Mouse (Mus musculus) cerebral cortex, adult 2 months (tissue): ENCODE data around the gene Hc.

ENCODE experiments used
- WGBS: fragments of 180-500 bp; shearing (Covaris S2); methylation state at CpG from one replicate; pipeline ENCODE4 v1.1.7; 2018; 5-methylcytosine and 5-hydroxymethylcytosine counted together

Hc gene

DNA sequence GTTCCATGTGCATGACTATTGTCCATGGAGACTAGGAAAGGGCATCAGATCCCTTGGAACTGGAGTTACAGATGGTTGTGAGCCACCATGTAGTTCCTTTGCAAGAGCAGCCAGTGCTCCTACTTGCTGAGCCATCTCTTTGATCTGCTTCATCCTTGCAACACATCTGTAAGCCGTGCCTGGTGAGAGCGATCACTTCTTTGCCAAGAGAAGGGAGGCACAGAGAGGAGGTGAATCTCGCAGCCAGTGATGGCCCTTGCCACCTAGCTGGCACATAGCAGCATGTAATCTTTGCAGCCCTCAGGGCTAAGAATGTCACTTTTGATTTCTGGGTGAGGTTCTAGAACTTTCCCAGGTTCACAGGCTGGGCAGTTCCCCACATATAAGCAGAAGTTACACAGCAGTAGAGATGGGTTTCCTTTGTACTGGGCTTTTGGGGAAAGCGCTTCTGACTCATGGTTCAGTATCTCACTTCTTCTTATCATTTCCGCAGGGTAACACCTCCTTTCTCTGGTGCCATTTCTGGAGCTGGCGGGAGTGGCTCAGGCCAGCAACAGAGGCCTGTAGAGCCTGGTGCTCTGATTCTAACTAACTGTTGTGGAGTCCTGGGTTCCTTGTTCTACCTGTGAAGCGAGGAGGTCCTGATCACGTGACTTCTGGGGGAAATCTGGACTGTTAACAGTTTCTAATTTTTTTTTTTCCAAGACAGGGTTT lies 84.1 kb downstream of the Hc start:
- 73% methylated on average over 8 of the region's 8 CpGs for WGBS

DNA sequence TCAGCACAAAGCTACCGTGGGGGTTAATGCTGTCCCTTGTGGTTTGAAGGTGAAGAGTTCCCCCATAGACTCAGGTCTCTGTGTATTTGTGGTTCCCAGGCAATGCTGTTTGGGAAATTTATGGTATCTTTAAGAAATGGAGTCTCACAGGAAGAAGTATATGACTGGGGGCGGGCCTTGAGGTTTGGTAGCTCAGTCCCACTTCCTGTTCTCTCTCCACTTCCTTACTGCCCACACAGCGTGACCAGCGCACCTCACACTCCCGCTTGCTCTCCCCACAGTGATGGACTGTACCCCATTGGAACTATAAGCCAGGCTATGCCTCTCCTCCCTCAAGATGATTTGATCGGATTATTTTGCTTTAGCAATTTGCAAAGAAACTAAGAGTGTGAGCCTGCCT lies 84.8 kb downstream of the Hc start:
- WGBS, result 90% methylated on average over 6 of the region's 6 CpGs

- WGBS, result 85% methylated on average over 8 of the region's 8 CpGs
Observed at GRCm38 (mm10) chr2:34973087-34973486, 88.2 kb downstream of the Hc start.

DNA sequence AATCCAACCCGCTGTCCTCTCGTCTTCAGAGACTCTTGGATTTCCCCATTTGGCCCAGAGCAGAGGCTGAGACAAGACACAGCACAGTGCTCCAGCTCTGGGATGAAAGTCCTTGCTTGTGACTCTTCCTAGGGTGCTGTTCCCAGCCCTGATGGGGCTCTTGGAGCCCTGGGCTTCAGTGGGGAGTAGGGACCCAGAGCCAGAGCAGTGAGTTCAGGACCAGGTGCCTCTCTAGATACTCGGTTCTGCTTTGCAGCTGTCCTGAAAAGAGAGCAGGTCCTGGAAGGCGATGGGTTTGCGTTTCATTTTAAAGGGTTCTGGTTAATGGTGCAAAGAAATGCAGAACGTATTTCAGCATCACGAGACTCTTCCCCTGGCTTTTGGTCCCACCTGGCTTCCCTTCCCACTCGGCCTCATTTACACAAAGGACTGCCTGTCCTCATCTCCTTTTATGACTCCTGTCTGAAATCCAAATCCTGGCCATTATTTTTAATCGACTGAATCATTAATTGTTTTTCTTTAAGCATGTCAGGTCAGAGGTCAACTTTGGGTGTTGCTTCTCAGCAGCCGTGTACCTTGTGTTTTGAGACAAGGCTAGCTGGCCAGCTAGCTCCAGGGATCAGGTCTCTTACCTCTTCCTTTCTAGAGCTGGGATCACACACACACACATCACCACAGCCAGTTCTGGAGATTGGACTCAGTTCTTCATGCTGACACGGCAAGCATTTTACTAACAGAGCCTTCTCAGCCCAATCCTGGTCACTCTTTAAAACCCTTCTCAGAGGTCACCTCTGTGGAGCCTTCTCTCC lies 90.0 kb downstream of the Hc start:
- 85% methylated on average over 11 of the region's 11 CpGs for WGBS

DNA sequence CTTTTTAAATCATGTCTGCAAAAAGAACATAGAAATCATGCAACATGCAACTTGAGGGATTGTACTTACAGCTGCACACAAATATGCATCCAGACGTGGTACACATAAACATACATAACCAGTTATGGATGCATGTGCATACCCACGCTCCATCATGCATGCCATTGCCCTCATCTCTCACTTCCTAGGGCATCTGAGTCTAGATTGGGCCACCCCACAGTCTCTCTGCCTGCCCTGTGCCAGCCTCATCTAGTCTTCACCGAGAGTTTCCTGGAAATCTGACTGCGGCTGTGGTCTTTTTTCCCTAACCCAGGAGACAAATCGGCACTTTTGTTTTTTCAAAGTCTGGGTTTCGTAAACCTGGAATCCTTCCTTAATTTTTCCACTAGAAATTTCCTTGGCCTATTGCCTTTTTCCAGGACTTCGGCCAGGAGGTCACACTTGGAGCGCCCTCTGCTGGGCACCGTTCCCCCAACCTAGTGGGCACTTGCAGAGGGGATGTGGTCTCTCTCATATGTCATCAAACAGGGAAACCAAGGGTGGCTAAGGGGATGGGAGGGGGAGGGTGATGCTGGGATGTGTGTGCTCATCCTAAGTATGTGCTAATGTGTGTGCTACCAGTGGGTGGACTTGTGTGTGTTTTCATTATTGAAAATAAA lies 91.0 kb downstream of the Hc start:
- WGBS, result 42% methylated on average over 9 of the region's 9 CpGs

DNA sequence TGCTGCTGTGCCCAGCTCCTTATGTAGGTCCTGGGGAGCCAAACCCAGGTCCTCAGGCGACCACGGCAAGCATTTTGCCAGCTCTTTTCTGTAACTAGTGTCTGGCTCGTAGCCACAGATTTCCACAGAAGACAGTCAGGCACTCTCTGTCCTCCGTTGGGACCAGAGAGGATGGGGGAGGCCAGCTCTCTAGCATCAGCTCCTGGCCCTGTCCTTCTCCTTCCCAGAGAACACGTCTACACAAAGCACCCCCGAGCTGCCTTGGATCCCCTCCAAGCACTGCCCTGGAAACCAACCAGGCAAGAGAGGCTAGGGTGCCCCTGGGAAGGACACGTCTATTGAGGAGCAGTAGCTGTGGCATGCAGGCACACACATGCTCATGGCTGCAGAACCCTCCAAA lies 92.1 kb downstream of the Hc start:
- WGBS, result 36% methylated on average over 7 of the region's 7 CpGs

DNA sequence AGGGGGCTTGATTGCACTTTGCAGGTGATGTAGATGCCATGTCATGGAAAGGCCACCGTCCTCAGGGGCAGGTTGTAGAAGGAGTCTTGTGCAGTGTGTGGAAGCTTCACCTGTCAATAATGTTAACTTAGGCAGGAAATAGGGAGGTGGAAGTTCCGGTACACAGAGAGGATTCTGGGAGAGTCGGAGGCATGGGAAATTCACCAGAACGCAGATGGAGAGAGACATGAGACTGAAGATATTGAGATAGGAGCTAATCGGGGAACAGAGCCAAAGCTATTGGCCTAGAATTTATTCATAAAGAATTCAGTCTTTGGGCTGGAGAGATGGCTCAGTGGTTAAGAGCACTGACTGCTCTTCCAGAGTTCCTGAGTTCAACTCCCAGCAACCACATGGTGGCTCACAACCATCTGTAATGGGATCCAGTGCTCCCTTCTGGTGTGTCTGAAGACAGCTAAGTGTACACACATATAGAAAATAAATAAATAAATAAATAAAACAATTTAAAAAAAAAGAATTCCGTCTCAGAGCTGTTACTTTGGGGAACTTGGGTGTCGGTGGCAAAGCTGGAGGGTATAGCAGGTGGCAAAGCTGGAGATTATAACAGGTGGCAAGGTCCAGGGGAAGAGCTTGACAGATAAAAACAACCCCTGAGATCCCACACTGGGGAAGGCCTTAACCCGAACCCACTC lies 94.8 kb downstream of the Hc start:
- WGBS, result 89% methylated on average over 8 of the region's 8 CpGs

DNA sequence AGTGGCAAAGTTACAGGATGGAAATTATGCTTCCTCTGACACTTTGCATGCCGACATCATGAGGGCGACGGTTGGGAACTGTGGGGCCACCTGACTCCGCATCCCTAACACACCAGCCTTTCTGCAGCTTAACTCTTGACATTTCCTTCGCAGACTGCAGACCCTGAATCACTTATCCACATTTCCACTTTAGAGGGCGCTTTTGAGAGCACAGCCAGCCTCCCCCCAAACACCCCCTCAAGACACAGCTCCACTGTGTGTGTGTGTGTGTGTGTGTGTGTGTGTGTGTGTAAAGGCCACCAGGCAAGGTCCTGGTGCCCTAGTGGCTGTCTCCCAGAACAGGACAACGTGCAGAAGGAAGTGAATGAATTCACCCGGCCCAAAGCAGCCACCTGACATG lies 95.4 kb downstream of the Hc start:
- WGBS, result 69% methylated on average over 8 of the region's 8 CpGs

DNA sequence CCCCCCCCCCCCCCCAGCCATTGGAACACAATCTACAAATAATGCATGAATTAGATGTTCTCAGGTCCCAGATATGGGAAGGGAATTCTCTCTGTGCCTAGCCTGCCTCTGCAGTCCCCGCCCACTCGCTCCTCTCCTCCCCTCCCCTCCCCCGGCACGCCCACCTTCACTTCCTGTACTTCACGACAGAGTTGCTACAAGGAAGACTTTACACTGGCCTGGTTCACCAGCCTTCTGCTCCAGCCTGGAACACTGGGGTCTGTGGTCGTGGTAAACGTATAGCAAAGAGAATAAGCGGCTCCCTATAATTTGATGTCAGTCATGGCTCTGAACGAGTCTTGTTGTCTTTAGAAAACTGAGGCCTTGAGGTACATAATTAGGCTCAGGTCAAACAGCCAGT lies 95.9 kb downstream of the Hc start:
- 51% methylated on average over 9 of the region's 9 CpGs for WGBS

- WGBS, result 75% methylated on average over 9 of the region's 9 CpGs
Observed at GRCm38 (mm10) chr2:34964651-34965050, 96.6 kb downstream of the Hc start.

DNA sequence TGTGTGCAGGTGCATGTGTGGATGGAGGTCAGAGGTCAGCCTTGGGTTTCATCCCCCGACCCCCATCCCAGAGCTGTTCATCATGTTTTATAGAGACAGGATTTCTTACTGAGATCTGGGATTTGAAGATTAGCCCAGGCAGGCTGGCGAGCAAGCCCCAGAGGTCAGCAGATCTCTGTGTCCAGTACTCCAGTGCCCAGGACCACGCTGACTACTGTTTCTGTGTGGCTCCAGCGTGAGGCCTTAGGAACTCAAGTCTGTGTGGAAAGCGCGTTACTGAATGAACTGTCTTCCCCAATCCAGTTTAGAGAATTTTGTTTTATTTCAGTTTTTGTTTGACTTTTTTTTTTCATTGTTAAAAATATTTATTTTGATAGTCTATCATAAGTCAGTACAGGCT lies 97.0 kb downstream of the Hc start:
- WGBS, result 97% methylated on average over 6 of the region's 6 CpGs

DNA sequence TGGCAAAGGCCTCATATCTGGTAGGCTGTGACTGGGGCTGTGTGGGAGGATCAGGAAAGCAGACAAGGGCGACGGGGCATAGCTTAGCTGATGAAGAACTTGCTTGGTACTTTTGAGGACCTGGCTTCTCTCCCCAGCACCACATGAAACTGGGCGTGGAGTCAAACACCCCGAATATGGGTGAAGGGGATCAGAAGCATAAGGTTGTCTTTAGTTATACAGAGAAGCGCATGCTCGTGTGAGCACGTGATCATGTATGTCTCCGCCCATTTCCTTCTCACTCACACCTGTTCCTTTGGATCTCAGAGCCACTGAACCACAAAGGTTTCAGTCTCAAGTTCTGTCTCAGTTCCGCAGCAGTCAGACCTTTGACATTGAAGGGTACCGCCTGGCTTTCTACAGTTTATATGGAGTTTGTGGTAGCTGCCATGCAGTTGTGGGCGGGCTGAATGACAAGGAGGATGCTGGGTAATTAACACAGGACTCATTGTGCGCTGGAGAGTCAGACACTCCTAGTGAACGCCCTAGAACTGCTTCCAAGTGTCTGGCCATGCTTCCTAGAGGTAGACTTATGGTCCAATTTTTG lies 97.8 kb downstream of the Hc start:
- WGBS, result 80% methylated on average over 13 of the region's 13 CpGs

DNA sequence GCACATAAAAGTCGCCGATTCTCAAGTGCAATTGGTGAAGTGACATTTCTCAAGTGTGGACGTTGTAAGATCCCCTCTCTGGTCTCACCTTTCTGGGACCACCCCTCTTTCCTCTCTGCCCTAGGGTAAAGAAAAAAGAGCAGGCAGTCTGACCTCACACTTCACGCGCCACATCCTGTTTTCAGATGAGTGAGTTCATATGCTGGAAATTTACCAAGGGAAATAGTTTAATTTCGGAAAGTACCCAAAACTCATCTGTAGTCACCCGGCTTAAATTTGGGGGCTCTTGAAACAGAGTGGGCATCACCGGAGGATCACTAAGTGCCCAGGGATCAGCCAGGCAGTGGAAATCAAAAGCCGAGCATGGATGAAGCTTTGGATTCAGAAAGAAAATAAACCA lies 98.3 kb downstream of the Hc start:
- 86% methylated on average over 9 of the region's 9 CpGs for WGBS

GRCm38 (mm10) chr2:34962211-34962610 lies 99.0 kb downstream of the Hc start:
- WGBS, result 89% methylated on average over 2 of the region's 2 CpGs

DNA sequence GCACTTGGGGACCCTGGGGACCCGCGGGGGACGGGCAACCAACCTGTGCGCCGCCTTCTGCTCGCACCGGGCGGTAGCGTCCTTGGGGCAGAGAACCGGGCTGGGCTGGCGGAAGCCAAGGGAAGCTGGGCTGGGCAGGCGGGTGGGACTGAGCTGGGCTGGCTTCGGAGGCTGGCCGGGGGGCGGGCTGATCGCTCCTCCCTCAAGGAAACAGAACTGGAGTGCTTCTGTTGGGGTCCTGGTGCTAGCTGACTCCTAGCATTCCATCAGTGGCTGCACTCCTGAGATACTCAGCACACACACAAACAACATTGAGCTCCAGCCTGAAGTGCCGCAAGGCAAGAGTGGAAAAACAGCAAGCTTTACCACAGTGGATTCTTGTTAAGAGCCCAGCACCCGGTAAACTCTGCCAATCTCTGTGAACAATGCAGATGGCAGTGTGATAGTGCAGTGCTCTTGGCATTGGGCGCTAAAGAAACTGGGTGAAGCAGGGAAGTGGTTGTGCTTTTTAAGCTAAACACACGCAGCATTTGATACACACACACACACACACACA lies 99.7 kb downstream of the Hc start, which contains the start of gene Traf1:
TSS of gene Traf1 (minus strand) at position 292 of the 556 bp plus-strand sequence.
- 20% methylated on average over 20 of the region's 20 CpGs for WGBS

DNA sequence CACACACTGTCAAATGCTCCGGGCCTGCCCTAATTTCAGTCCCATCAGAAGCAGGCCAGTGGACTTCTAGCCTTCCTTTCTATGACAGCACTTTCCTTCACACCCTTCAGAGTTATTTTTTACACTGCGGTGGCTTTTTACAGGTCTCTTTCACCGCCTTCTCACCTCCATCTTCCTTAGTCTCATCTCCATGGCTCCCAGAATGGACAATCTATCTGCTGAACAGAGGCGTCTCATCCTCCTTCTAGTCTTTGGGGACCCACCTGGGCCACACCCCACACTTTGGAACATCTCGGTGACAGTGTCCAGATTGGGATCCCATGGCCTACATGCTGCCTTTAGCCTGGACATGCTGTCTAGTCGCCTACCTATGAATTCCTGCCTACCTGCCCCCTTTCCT lies 100.3 kb downstream of the Hc start:
- 64% methylated on average over 6 of the region's 6 CpGs for WGBS

GRCm38 (mm10) chr2:34960466-34960865 lies 100.8 kb downstream of the Hc start:
- WGBS, result 75% methylated on average over 5 of the region's 5 CpGs

GRCm38 (mm10) chr2:34958582-34958981 lies 102.7 kb downstream of the Hc start:
- WGBS, result 93% methylated on average over 7 of the region's 7 CpGs

DNA sequence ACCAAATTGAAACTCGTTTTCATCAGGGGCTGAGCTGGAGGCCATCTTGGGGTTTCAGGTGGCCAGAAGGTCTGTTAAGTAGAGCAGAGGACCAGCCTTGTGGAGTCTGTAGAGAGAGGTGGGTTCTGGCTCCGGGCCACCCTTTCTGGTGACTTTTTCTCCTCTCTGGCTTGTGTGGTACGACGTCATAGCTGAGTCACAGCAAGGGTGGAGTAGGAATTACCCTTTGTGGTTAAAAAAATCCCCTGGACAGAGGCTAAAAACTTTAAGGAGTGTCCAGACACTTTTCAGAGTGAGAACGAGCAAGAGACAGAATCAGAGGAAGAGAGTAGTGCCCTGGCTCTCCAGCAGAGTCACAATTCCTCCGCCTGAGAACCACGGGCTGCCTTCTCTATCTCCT lies 103.2 kb downstream of the Hc start:
- WGBS, result 79% methylated on average over 7 of the region's 7 CpGs

DNA sequence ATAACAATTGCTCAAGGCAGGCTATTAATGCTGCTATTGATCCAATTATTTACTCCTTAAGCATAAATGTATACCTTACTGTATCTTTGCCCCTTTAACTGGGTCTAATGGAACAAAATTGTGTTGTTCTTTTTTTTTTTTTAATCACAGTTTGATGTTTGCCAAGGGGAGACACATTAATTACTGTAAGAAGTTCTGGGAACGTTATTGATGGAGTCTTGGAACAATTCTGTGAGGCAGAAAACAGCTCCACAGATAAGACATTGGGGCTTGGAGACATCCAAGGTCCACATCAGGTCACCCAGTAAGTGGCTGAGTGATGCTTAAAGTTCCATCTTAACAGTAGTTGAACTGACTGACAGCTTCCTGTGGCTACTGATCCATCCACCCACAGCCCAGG lies 103.8 kb downstream of the Hc start:
- WGBS, result 77% methylated on average over 1 of the region's 1 CpGs

DNA sequence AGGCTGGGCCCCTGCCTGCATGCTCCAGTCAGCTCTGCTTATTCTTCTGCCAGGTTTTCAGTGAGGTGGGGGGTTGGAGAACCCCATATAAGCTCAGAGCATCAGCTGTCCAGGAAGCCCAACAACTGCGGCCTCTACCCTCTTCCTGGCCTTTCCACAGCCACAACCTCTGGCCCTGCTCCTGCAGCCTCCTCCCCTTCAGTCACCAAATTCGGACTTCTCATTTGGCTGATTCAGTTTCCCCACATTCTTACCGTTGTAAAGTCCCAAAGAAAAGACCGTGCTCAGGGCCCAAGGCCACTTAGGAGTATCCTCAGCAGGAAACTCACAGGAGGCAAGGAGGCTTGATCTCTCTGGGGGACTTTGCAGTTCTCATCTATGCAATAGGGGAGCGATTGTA lies 104.3 kb downstream of the Hc start:
- WGBS, result 80% methylated on average over 5 of the region's 5 CpGs
